Mouse (Mus musculus): ENCODE measurements around the gene Ift52.
A peak's percentile ranks its signal among the peaks of the same experiment; 100 is the strongest.

The Ift52 gene

GRCm38 (mm10) chr2:163016916-163017743 lies at the start of gene Ift52:
TSS of gene Ift52 (plus strand) at chr2:163017354.
- peak; percentile 85 for DNase-seq (ENCODE audit: low spot score)

DNA sequence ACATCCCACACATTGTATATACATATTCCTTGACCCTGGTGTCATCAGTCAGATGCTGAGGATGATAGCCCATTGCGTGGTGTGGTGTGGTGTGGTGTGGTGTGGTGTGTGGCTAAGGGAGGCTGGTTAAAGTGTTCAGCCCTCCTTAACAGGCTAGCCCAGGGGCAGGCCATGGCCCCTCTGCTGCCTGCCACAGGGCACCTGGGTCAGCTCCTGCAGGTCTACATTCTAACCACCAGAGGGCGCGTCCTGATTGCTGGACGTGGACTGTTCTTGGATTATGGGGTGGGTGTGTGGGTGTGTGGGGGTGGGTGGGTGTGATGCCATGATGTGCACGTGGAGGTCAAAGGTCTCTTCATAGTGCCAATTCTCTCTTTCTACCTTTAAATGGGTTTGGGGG lies 48.8 kb upstream of the Ift52 start:
- peak; percentile 32 for DNase-seq (ENCODE audit: low spot score)

- DNase-seq (ENCODE audit: low spot score) = no peak
These were observed 48.1 kb upstream of the Ift52 start for GRCm38 (mm10) chr2:162969101-162969500.

DNA sequence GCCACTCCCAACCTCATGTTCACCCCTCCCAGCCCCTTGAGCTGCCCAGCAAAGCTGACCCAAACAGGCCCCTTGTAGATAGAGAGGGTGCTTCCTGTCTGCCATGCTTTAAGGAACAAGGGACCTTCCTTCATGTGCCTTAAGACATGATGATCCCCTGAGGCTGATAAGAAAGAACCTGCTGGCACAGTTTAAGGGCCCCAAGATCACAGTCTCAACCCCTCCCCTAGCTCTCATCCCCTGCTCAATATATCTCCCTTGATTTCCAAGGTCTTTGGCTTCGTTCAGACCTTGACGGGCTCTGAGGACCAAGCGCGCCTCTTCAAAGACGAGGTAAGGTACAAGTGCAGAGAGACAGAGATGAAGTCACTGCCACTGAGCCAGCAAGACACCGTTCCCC lies 46.3 kb upstream of the Ift52 start:
- DNase-seq (ENCODE audit: low spot score) = no peak

DNA sequence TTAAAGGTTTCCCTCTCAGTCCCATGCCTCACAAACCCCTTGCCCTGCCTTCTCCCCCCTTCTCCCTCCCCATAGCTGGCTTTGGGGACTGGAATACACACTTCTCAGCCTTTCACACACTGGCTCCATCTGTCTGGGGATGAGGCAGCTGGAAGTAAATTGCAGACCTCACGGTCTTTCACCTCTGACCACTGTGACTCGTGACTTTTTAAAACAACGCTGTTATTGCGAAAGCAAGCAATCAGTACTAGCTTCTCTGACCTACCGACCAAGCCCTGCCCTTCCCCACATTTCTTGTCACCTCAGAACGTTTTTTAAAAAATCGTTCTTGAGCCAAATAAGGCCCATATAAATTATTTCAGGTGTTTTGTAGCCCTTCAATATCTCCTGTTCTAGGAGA lies 44.4 kb upstream of the Ift52 start:
- DNase-seq (ENCODE audit: low spot score) = no peak

DNA sequence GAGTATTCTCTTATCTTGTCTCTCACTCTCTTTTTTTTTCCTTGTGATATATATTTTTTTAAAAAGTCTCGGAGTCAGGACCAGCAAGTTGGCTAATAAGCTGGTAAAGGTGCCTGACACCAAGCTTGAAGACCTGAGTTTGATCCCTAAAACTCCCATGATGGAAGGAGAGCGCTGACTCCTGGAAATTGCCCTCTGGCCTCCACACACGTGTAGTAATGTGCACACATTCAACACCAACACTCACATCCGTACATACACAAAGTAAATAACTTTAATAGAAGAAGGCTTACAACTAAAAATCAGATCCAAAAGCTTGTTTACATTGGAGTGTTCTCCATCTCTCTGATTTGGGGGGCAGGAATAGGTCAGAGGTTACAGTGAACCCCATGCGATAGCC lies 43.9 kb upstream of the Ift52 start:
- DNase-seq (ENCODE audit: low spot score) = no peak

- no peak for DNase-seq (ENCODE audit: low spot score)
These were observed 43.5 kb upstream of the Ift52 start for GRCm38 (mm10) chr2:162973637-162974036.

GRCm38 (mm10) chr2:162975157-162975775 lies 41.9 kb upstream of the Ift52 start:
- no peak for DNase-seq (ENCODE audit: low spot score)

GRCm38 (mm10) chr2:162976001-162976400 lies 41.2 kb upstream of the Ift52 start:
- DNase-seq (ENCODE audit: low spot score) = no peak

- no peak for DNase-seq (ENCODE audit: low spot score)
These were observed 32.8 kb upstream of the Ift52 start for GRCm38 (mm10) chr2:162984381-162984780.

DNA sequence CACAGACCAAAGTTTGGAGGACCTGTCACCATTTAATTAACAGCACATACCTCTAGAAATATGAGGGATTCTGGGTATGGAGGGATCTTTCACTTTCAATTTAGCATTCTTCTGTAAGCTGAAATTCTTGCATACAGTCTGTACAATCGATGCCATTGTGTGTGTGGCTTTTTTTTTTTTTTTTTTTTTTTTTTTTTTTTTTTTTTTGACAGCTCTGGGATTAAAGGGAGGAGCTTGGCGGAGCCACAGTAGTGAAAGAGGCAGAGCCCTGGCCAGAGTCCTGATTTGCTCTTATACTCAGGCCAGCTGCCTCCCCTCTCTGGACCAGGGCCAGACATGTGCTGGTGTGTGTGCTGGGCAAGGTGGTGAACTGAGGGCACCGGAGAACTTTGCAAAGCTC lies 31.2 kb upstream of the Ift52 start:
- peak; percentile 43 for DNase-seq (ENCODE audit: low spot score)

- DNase-seq (ENCODE audit: low spot score) = no peak
These were observed 30.4 kb upstream of the Ift52 start for GRCm38 (mm10) chr2:162986764-162987163.

DNA sequence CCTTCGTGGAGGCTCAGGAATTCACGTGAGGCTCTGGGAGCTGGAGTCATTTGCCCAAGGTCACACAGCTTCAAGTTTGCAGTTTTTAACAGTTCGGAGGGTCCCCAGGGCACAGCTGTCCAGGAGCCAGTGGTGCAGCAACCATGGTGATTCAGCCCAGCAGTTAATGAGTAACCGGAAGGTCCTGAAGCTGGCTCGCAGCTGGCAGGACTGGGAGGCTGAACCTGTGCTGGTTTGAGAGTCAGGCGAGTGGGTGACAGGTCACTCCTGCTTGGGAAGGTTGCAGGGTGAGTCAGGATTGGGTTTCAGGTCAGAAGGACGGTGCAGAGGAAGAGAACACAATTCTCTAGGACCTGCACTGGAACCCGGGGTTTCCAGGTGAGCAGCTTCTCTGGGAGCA lies 29.9 kb upstream of the Ift52 start, which contains the start of gene Sgk2:
Gene Sgk2 (plus strand): TSS at position 113 of the 400 bp plus-strand sequence.
- DNase-seq (ENCODE audit: low spot score) = no peak

DNA sequence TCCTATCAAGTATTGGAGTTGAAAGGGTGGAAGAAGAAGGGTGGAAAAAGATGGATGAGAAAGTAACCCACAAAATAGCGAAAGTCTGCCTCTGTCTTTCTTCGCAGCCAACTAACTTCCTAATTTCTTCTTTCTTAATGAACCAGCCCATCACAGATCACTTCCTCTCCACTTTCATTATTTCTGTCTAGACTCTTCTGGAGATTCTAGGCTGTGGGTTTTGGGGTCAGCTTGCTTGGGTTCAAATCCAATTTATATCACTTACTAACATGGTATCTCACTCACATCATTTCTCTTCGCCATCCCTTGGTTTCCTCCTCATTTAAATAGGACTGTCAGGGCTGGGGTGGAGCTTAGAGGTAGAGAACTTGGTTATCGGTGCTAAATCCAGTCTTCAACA lies 28.9 kb upstream of the Ift52 start:
- no peak for DNase-seq (ENCODE audit: low spot score)

DNA sequence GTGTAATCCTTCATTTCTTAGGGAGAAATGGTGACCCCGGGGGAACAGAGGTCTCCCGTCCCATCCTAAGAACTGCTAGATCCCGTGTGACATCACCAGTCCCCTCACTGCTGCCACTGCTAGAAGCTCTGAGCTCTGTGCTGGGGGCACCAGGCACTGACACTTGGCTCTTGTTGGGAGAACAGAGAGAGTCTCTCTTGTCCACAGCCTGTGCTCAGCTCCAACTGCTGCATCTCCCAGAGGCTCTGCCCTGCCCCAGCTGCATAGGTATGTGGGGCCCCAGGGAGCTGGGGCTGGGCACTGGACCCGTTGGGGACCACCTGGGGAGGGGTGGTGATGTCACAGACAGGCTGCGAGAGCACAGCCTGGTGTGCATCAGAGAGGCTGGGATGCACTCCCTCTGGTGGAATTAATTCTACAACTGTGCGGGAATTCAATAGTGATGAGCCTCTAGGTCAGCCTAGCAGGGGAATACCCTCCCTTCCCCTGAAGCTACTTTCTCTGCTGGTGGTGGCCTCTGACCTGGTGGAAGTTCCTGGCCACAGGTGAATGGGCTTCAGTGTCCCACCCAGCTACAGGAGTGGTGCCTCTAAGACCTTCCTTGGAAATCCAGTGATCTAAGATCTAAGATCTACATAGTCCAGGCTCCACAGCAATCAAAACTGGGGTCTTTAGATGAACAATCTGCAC lies 25.6 kb upstream of the Ift52 start:
- no peak for DNase-seq (ENCODE audit: low spot score)

GRCm38 (mm10) chr2:162992084-162992437 lies 25.1 kb upstream of the Ift52 start:
- DNase-seq (ENCODE audit: low spot score) = no peak

GRCm38 (mm10) chr2:162993881-162994616 lies 23.1 kb upstream of the Ift52 start:
- no peak for DNase-seq (ENCODE audit: low spot score)

DNA sequence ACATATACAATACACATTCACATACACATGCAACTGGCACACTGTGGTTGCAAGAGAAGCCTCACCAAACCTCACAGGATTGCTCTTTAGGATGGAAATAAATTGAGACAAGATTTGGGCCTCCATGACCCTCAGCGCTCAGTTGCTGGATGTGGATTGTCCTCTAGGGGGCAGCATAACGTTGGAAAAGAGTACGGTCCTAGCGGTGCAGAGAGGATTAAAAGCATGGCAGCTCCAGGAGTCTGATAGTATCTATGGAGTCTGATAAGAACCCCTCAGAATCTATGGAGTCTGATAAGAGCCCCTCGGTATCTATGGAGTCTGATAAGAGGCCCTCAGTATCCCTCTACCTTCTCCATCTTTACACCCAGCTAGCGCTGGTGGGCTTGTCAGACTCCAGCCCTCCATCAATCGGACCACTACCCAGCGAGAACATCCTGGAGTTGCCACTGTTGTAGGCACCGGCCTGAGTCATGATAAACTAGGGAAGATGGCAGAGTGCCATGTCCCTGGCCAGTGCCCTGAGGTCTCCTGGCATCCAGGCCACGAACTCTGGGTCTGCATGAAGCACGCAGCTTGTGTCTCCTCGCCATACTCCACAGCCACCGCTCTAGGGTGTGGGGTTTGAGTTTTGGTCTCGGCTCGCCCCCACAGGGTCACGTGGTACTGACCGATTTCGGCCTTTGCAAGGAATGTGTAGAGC lies 18.5 kb upstream of the Ift52 start:
- peak; percentile 61 for DNase-seq (ENCODE audit: low spot score)

DNA sequence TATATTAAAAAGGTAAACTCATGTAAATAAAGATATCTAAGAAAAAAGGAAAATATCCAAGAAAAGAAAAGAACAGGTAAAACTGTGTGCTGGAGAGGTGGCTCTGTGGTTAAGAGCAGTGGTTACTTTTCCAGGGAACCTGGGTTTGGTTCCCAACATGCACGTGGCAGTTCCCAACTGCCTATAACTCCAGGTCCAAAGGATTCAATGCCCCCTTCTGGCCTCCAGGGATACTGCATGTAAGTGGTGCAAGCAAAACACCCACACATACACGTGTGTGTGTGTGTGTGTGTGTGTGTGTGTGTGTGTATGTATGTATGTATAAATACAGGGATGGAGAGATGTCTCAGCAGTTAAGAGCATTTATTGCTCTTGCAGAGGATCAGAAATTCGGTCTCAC lies 17.4 kb upstream of the Ift52 start:
- peak; percentile 19 for DNase-seq (ENCODE audit: low spot score)

- no peak for DNase-seq (ENCODE audit: low spot score)
These were observed 16.1 kb upstream of the Ift52 start for GRCm38 (mm10) chr2:163001071-163001470.

DNA sequence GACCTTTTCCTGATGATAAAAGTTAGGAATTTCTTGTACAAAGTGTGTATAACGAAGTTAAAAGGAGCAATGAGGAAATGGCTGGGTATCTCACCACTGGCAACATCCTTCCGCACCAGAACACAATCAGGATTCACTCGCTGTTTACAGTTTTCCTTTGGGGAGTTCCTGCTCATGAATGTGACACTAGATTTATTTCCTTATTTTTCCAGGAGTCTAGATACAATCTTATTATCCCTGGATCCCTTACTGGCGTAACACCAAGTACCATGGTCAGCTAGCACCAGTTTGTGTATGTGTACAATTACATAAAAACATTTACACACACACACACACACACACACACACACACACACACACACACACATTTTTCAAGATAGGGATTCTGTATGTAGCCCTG lies 9.9 kb upstream of the Ift52 start:
- no peak for DNase-seq (ENCODE audit: low spot score)

DNA sequence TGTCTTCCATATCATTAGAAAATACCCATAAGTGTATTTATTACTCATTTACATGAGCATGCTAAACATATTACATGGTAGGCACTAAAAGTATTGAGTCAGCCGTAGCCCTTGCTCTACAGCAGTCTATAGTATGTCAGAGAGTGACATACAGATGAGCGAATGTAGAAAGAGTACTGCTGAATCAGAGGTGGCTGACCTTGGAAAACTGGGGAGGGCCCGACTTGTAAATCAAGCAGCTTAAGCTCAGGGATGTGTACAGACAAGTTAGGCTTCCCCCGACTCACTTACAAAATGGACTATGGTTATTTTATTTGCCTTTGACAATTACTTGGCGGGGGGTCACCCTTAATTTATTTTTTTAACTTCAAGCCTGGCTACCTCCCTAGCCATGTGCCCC lies 14.1 kb downstream of the Ift52 start:
- no peak for DNase-seq (ENCODE audit: low spot score)
